Mouse (Mus musculus) lung, postnatal 14 days (tissue): ENCODE data around the gene Nol3.
"Not testable (repeated sequence)": the region's sequence is repeated elsewhere in the genome, so short reads cannot be mapped to it uniquely, and the experiment has no call there.

ENCODE experiments used
- DNase-seq: peaks from one replicate; pipeline ENCODE4 v3.0.0; 2021

Gene Nol3

DNA sequence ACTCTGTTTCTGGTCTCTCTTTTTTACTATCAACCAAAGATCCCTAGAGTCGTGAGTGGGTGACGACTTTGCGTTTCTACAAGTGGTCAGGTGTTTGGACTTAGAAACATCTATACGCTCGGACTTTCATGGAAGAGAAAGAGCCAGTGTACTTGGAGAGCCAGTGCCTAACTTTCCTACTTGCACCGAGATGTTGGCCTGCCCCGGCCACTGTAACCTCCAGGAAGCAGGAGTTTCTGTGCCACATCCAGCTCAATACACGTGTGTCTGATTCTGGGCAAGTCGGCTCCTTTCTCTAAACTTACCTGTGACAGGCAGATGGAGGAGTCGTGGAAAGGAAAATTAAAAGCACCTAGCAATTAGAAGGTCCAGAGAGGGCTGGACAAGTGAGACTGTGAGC, at the start of gene Nol3:
Gene Nol3 (plus strand): TSS at position 301 of the 400 bp plus-strand sequence.
- no peak for DNase-seq

GRCm38 (mm10) chr8:105231503-105232320, 44.2 kb upstream of the Nol3 start:
- DNase-seq = no peak

- not testable (repeated sequence) for DNase-seq
Measured at GRCm38 (mm10) chr8:105232321-105232693, 43.6 kb upstream of the Nol3 start.

DNA sequence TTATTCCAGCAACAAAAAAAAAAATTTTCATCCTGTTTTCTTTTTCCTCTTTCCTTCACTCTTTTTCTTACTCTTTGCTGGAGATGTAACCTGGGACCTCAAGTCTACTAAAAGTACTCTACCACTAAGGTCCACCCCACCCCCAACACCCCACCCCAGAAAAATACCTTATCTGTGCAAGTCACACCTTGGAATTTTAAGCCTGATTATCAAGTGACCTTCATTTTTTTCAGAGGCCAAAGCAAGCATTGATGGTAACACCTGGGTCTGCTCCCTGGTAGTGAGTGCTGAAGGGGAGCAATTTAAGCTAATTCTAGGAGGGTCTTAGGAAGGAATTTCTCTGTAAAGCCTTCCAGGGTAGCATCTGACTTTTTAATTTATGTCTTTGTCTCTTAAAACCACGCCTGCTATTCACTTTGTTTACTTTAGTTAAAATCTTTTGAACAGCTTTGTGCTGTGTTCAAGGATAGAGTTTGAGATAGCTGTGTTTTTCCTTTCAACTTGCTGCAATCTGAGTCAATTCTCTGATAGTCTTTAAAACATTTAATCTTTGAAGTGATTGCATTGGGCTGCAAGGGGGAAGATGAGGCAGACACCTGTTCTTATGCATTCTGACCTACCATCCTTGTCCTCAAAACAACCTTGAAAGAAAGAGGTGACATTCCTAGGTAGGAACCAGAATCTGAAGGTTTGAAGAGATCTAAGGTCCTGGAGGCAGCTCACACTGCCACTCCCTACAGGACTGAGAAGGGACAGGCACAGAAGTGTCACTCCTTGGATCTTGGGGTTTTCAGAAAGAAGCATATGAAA, 42.6 kb upstream of the Nol3 start:
- no peak for DNase-seq

GRCm38 (mm10) chr8:105235206-105235605, 40.7 kb upstream of the Nol3 start:
- no peak for DNase-seq

- DNase-seq = no peak
Measured at GRCm38 (mm10) chr8:105237442-105238142, 38.3 kb upstream of the Nol3 start.

DNA sequence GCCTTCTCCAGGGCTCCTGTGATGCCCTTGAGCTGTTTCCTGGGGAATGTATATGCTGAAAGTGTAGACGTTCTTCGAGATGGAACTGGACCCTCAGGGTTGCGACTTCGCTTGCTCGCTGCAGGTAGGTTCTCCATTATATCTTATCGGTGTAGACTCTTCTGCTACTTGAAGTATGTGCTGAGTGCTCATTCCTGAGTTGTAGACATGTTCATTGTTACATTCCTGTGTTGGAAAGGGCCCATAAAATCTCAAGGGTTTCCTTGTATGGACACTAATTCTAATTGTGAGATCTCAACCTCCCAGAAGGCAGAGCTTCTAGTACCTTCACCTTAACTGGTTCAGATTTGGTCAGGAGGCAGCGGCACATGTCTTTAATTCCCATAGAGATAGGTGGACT, 34.9 kb upstream of the Nol3 start:
- no peak for DNase-seq

DNA sequence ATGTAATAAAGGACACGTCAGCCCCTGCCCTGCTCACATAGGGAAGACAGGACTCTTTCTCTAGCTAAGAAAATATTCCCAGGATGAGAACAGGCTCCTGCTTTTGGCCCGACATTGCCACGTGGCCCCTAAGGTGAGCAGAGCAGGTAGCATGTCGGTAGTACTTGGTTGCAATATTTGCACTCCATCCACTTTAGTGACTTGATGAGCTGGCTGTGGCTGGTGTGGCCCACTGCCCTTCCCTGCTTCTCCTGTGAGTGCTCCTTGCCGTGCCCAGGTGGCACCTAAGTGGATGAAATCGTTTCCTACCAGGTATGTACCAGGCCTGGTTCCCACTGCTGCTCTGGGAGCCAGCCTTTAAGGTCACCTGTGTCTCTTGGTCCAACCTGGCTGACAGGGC, 24.0 kb upstream of the Nol3 start:
- DNase-seq = no peak

DNA sequence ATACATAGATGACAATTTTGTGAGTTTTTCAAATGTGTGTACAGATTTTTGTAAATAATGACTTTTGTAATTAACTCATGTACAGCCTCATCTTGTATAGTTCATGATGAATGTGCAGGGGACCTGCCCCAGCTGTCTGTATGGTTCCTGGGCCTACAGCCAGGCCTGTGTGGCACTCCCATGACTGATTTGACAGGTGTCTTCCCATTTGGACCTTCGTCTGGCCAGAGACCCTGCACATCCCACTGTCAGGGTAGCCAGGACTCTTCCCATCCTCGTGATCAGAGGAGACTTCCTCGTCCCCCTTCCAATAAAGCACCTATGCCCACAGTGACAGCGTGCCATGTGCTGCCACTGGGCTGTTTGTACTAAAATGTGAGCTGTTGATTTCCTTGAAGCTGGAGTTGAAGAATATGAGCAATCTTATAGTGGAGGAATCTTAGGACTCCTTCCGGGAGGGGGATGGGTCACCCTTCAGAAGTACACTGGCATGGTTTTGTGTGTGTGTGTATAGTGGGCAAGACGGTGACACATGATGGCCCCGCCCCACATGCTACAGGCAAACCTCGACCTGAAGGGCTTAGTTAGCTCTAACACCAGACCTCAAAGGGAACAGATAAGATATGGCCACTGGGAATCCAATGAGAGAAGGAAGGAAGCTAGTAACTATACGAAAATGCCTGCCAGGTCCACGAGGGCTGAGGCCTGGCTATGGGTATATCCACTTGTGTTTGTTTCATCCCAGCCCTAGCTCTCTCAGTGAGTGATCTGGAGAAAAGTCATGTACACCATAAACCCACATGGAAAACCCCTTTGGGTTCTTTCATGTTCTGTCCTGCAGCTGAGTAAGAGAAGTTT, 23.0 kb upstream of the Nol3 start:
- DNase-seq = no peak

DNA sequence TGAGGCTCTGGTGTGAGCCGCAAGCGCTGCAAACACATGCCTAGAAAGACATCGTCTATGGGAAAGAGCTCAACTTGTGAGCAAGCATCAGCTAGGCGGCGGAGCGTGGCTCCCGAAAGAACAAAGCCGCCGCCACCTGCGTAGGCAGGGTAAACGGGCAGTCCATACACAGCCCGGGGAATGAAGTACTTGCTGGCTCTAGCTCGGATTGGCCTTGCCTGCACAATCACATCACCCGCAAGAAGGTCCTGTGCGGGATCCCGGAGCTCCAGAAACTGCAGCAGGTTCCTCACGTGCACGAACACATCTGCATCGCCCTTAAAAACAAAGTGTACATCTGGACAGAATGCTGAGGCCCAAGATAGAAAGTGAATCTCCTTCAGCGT, 22.2 kb upstream of the Nol3 start:
- no peak for DNase-seq

DNA sequence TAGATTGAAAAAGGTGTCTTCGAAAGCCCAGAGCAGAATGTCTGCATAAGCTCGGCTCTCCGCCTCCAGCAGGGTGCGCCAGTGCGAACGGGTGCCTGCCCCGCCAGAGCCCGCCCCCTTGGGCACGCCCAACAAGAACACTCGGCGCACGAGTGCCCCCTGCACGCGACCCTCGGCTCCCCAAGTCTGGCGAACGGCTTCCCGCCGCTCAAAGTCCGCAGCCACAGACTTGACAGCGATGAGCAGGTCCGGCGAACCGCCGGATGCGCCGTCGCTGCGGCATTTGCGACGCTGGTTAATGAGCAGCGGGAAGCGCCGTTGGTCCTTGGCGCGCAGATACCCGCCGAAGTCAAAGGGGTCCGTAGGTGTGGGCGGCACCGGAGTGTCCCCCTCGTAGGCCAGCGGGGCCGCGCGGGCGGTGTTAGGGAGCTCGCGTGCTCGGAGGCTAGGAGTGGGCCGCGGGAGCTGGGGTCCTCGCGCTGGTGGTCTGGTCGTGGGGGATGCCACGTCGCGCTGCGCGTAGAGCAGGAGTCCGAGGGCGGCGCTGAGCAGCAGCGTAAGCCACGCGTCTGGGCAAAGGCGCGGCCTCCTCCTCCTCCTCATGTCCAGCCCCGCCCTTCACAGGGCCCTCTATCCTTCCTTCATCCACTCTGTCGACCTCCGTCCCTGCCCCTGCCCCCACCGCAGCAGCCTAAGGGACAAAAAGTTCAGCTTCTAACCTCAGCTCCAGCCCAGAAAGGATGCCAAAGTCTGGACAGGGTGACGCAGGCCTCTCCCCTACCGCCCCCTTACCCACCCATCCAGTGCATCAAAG, 21.6 kb upstream of the Nol3 start:
- DNase-seq = peak; percentile 94

DNA sequence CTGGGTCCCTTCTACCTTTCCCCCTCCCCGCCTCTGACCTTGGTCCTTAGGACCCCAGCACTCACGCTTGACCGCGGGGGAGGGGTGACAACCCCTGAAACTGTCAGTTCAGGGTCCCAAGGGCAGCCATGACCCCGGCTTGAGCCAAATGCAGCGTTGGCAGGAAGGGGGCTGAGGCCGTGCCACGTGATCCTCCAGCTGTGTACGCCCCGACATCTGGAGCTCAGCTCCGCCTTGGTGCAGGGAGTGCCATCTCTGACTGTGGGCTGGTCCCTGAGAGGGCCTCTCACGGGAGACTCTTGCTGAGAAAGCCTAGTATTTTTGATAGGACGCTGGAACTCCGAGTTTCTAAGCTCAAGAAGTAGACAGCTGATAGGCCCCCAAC, 21.0 kb upstream of the Nol3 start, which contains the start of gene B3gnt9:
Gene B3gnt9 (minus strand): TSS at position 188 of the 385 bp plus-strand sequence.
- DNase-seq = peak; percentile 70

- no peak for DNase-seq
Measured at GRCm38 (mm10) chr8:105257318-105258114, 18.4 kb upstream of the Nol3 start.

- DNase-seq = no peak
Measured at GRCm38 (mm10) chr8:105258911-105259720, 16.8 kb upstream of the Nol3 start.

GRCm38 (mm10) chr8:105259721-105260320, 16.1 kb upstream of the Nol3 start:
- DNase-seq = peak; percentile 85

GRCm38 (mm10) chr8:105260371-105261099, 15.4 kb upstream of the Nol3 start:
- no peak for DNase-seq

- DNase-seq = no peak
Measured at GRCm38 (mm10) chr8:105261326-105261980, 14.5 kb upstream of the Nol3 start.
